Mouse (Mus musculus) intestine, embryonic 14.5 days (tissue): Measurements from ENCODE around the gene Aldh8a1. TPM values are rescaled to one million over a fixed set of nuclear protein-coding genes. Genes with fewer than 3 reads are reported as not detected.

Experiments used
- ATAC-seq: fragments of 200-750 bp; cut with Nextera tagmentation; replicated peaks from 2 replicates; pipeline ENCODE4 v1.8.0; 2017; ENCODE audit warnings: low read depth, moderate number of reproducible peaks, moderate TSS enrichment, moderate library complexity; ENCODE audit not compliant: low FRiP score, low TSS enrichment
- DNase-seq: peaks from one replicate; pipeline ENCODE4 v3.0.0-alpha.2; 2018; ENCODE audit warnings: low spot score
- H3K27ac ChIP-seq: fragments of 300-500 bp; sonication (generic); 2 replicates; pipeline ENCODE4 v1.5.1; 2014; ENCODE audit warnings: low read depth, mild to moderate bottlenecking, control low read depth
- H3K27me3 ChIP-seq: fragments of 300-500 bp; sonication (generic); replicated peaks from 2 replicates; pipeline ENCODE4 v1.6.1; 2014; ENCODE audit warnings: low read length, control low read depth; ENCODE audit not compliant: control insufficient read depth, insufficient read depth
- H3K36me3 ChIP-seq: fragments of 300-500 bp; sonication (generic); 2 replicates; pipeline ENCODE4 v1.6.1; 2014; ENCODE audit warnings: low read length, control low read depth; ENCODE audit not compliant: control insufficient read depth, insufficient read depth
- H3K4me1 ChIP-seq: fragments of 300-500 bp; sonication (generic); replicated peaks from 2 replicates; pipeline ENCODE4 v1.6.1; 2014; ENCODE audit warnings: low read length, control low read depth, mixed read lengths; ENCODE audit not compliant: control insufficient read depth, insufficient read depth
- H3K4me2 ChIP-seq: fragments of 300-500 bp; sonication (generic); 2 replicates; pipeline ENCODE4 v1.6.1; 2014; ENCODE audit warnings: low read length
- H3K4me3 ChIP-seq: fragments of 300-500 bp; sonication (generic); 2 replicates; pipeline ENCODE4 v1.5.1; 2014; ENCODE audit warnings: low read depth, low read length, control low read depth, mixed read lengths
- H3K9ac ChIP-seq: fragments of 300-500 bp; sonication (generic); 2 replicates; pipeline ENCODE4 v1.6.1; 2014; ENCODE audit warnings: mild to moderate bottlenecking, low read length
- H3K9me3 ChIP-seq: fragments of 300-500 bp; sonication (generic); 2 replicates; pipeline ENCODE4 v1.6.1; 2016; ENCODE audit warnings: low read length, control low read depth; ENCODE audit not compliant: control insufficient read depth
- WGBS: fragments of 180-500 bp; shearing (Covaris S2); extraction: QIAGEN DNeasy Blood & Tissue Kit; methylation state at CpG from one replicate; pipeline ENCODE4 v1.1.7; 2014; 5-methylcytosine and 5-hydroxymethylcytosine counted together
- polyA plus RNA-seq: library from polyadenylated mRNA; unstranded; fragments of >200 nt; fragmentation: Nextera tagmentation; extraction: Ambion mirVana; gene quantifications from 2 replicates; pipeline ENCODE4 v1.2.1, GENCODE M21; 2014

Aldh8a1 gene
- polyA plus RNA-seq, 1 experiment from 2014 or later: not detected

DNA sequence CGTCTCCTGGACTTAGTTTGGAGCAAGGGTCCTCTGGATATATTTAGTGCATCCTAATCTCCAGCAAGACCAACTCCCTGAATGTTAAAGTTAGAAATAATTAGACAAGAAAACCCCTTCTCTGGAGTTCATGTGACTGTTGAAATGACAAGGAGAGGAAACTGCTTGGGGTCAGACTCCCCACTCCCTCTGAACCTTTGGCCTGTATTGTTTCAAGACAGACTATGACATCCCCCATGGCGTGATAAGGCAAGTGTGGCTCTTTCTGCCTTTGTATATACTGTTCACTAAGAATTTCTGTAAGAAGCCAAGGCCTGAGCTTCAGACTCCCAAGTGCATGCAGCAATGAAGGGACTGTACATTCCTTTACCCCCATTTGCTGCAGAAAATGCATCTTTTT is 23.4 kb downstream of the Aldh8a1 start:
- no peak for DNase-seq
- Histone ChIP-seq H3K27ac (no peak overlapping the region), H3K27me3 (no peaks in the 10 kb centered on the region), H3K4me3 (no peak overlapping the region), H3K9me3 (no peaks in the 10 kb centered on the region), H3K36me3 (no peaks in the 10 kb centered on the region), H3K4me2 (no peak overlapping the region), H3K4me1 (no peaks in the 10 kb centered on the region), H3K9ac (no peak overlapping the region)
- ATAC-seq: no peak
- WGBS: 58% methylated on average over 2 of the region's 2 CpGs

GRCm38 (mm10) chr10:21401259-21401658 is 24.2 kb downstream of the Aldh8a1 start:
- Histone ChIP-seq H3K9ac (no peak overlapping the region), H3K4me3 (no peak overlapping the region), H3K27ac (no peak overlapping the region), H3K4me2 (no peak overlapping the region), H3K4me1 (no peaks in the 10 kb centered on the region), H3K36me3 (no peaks in the 10 kb centered on the region), H3K27me3 (no peaks in the 10 kb centered on the region), H3K9me3 (no peaks in the 10 kb centered on the region)
- DNase-seq: no peak
- ATAC-seq: no peak
- WGBS: 68% methylated on average over 4 of the region's 4 CpGs

GRCm38 (mm10) chr10:21404822-21405221 is 27.7 kb downstream of the Aldh8a1 start:
- Histone ChIP-seq H3K4me3 (no peak overlapping the region), H3K27me3 (no peaks in the 10 kb centered on the region), H3K4me2 (no peak overlapping the region), H3K27ac (no peak overlapping the region), H3K36me3 (no peaks in the 10 kb centered on the region), H3K4me1 (no peaks in the 10 kb centered on the region), H3K9ac (no peak overlapping the region), H3K9me3 (no peaks in the 10 kb centered on the region)
- DNase-seq (no peak), ATAC-seq (no peak)
- 86% methylated on average over 4 of the region's 4 CpGs for WGBS

- no peaks in the 10 kb centered on the region for H3K4me1 ChIP-seq
- ATAC-seq (no peak), DNase-seq (no peak)
- H3K9me3 ChIP-seq: no peaks in the 10 kb centered on the region
- no peaks in the 10 kb centered on the region for H3K36me3 ChIP-seq
- no peak overlapping the region for H3K4me3 ChIP-seq
- H3K27ac ChIP-seq: no peak overlapping the region
- no peaks in the 10 kb centered on the region for H3K27me3 ChIP-seq
- no peak overlapping the region for H3K9ac ChIP-seq
- H3K4me2 ChIP-seq: no peak overlapping the region
- WGBS: 75% methylated on average over 11 of the region's 11 CpGs
Observed at GRCm38 (mm10) chr10:21405707-21406534, 28.8 kb downstream of the Aldh8a1 start.

DNA sequence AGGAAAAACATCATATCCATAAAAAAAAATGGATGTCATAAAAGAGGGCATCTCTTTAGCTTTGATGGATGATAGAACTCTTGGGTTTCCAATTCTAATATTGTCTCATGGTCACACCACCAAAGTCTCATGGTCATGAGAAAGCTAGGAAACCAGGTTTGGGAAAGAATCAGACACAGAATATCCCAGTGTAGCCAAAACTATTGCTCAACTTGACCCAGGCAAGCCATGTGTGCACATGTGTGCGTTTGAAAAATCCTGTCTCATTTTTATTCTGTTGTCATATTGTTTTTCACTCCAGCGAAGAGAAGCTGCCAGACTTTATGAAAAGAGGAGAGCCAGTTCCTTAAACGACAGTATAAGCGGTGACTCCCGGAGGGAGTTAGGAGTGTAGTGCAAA is 33.6 kb downstream of the Aldh8a1 start:
- H3K27ac ChIP-seq: no peak overlapping the region
- no peak overlapping the region for H3K9ac ChIP-seq
- H3K27me3 ChIP-seq: no peaks in the 10 kb centered on the region
- H3K4me2 ChIP-seq: no peak overlapping the region
- ATAC-seq (no peak), DNase-seq (no peak)
- H3K4me3 ChIP-seq: no peak overlapping the region
- H3K4me1 ChIP-seq: no peaks in the 10 kb centered on the region
- 76% methylated on average over 5 of the region's 5 CpGs for WGBS
- H3K9me3 ChIP-seq: no peaks in the 10 kb centered on the region
- no peaks in the 10 kb centered on the region for H3K36me3 ChIP-seq

GRCm38 (mm10) chr10:21411621-21412205 is 34.6 kb downstream of the Aldh8a1 start:
- Histone ChIP-seq H3K27ac (no peak overlapping the region), H3K4me2 (no peak overlapping the region), H3K9ac (no peak overlapping the region), H3K9me3 (no peaks in the 10 kb centered on the region), H3K36me3 (no peaks in the 10 kb centered on the region), H3K4me3 (no peak overlapping the region), H3K4me1 (no peaks in the 10 kb centered on the region), H3K27me3 (no peaks in the 10 kb centered on the region)
- ATAC-seq (no peak), DNase-seq (no peak)
- whole genome bisulfite sequencing: 71% methylated on average over 6 of the region's 6 CpGs

- ATAC-seq (no peak), DNase-seq (no peak)
- no peak overlapping the region for H3K4me2 ChIP-seq
- no peaks in the 10 kb centered on the region for H3K9me3 ChIP-seq
- H3K36me3 ChIP-seq: no peaks in the 10 kb centered on the region
- H3K27ac ChIP-seq: no peak overlapping the region
- H3K4me3 ChIP-seq: no peak overlapping the region
- WGBS: 77% methylated on average over 4 of the region's 4 CpGs
- H3K27me3 ChIP-seq: no peaks in the 10 kb centered on the region
- no peaks in the 10 kb centered on the region for H3K4me1 ChIP-seq
- no peak overlapping the region for H3K9ac ChIP-seq
Observed at GRCm38 (mm10) chr10:21415031-21415430, 37.9 kb downstream of the Aldh8a1 start.

GRCm38 (mm10) chr10:21416184-21416583 is 39.1 kb downstream of the Aldh8a1 start:
- DNase-seq: no peak
- Histone ChIP-seq H3K36me3 (no peaks in the 10 kb centered on the region), H3K9me3 (no peaks in the 10 kb centered on the region), H3K27me3 (no peaks in the 10 kb centered on the region), H3K27ac (no peak overlapping the region), H3K4me2 (no peak overlapping the region), H3K9ac (no peak overlapping the region), H3K4me3 (no peak overlapping the region), H3K4me1 (no peaks in the 10 kb centered on the region)
- no peak for ATAC-seq
- 88% methylated on average over 5 of the region's 5 CpGs for WGBS

GRCm38 (mm10) chr10:21419188-21419587 is 42.1 kb downstream of the Aldh8a1 start:
- WGBS: 89% methylated on average over 14 of the region's 14 CpGs
- no peaks in the 10 kb centered on the region for H3K4me1 ChIP-seq
- DNase-seq (no peak), ATAC-seq (no peak)
- H3K9ac ChIP-seq: no peak overlapping the region
- H3K27me3 ChIP-seq: no peaks in the 10 kb centered on the region
- H3K36me3 ChIP-seq: no peaks in the 10 kb centered on the region
- H3K4me2 ChIP-seq: no peak overlapping the region
- H3K4me3 ChIP-seq: no peak overlapping the region
- no peak overlapping the region for H3K27ac ChIP-seq
- H3K9me3 ChIP-seq: no peaks in the 10 kb centered on the region
